Mouse (Mus musculus) c-Kit-positive CD71-positive TER-119-negative erythroid progenitor cells, embryonic 14.5 days (primary cell): Measurements from ENCODE around the gene Dnajb6.
"Not testable (repeated sequence)": the region's sequence is repeated elsewhere in the genome, so short reads cannot be mapped to it uniquely, and the experiment has no call there.

ENCODE experiments used
- DNase-seq: peaks from one replicate; pipeline ENCODE4 v3.0.0-alpha.2; 2013; ENCODE audit warnings: low read depth

Gene Dnajb6

DNA sequence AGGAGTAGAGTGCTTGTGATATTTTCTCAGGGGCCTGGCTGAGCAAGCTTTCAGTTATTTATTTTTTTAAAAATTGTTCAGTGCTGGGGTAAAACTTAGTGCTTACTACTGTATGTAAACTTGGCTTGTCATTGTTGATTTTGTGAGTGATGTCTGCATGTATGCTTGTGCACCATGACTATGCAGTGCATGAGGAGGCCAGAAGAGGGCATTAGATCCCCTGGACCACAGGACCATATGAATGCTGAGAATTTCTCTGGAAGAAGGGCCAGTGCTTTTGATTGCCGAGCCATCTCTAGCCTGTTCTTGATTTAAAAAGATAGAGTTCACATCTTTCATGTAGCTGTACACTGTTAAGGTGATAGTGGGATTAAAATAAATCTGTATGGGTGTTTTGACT, 35.4 kb downstream of the Dnajb6 start:
- peak; percentile 9 for DNase-seq

DNA sequence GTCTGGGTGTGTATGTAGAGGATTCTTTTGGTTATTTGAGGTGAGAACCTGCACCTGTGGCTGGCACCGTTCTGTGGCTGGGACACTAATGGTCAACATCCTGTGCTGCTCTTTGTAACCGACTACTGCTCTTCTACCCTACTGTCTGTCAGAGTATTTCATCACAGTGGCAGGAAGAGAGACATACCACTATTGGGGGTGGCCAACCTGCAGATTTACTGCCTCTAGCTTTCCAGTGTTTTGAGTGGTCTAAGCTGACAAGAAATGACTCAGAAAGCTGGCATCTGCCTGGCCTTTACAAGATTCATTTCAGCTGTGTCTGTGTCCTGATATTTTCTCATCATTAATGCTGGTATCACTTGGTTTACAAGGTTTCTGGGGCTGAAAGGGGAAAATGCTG, 36.5 kb downstream of the Dnajb6 start:
- no peak for DNase-seq

DNA sequence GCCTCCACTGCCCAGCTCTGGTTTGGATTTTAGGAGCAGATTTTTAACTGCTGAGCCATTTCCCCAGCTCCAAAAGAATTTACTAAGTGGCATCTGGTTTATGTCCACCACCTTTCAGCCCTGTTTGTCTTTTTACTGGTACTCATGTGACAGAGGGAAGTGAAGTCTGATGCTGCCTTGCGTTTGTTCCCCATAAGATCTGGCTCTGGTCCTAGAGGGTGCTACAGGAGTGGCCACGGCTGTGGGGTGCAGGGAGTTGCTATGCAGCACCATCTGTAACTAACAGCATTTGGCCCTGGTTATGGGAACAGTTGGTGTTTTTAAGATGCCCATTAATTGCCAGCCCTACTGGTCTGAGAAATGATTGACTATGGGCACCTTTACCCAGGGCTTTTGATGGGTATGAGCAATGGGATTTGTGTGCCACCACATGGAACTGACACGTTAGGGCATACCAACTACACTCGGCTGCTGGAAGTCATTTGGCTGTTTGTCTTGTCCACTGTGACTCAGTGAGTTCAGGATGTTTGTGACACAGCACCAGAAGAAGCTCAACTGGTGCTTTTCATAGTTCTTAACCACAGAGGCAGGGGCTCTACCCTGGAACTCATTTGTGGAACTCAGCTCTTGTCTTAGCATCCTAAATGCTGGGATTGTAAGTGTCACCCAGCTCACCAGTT, 37.3 kb downstream of the Dnajb6 start:
- DNase-seq, result no peak

DNA sequence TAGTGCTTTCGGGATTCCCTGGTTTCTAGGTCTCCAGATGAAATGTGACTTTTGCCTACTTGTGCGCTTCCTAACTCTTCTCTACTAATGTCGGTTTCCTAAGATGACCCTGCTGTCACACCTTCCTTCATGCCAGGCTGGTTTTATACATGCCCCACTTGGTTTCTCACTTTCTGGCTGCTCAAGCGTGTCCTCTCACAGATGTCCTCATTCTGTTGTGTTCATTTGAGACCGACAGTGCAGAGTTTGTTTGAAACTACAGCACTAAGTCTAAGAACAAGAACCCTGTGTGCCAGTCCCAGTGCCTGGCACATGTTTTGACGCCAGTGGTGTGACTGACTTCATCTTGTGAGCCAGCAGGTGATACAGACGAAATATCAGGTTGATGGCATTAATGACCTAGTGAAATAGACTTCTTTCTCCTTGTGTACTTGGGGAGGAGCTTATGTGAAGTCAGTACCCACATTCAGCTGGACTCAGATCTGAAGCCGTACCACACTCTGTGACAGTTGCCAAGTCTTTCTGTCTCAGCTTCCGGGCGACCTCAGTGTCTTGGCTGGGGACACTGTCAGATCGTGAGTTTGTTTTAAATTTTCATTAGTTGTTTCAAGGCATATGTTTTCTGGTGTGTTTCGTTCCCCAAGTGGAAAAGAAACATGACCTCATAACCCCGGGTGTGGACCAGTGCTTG, 38.1 kb downstream of the Dnajb6 start:
- no peak for DNase-seq

DNA sequence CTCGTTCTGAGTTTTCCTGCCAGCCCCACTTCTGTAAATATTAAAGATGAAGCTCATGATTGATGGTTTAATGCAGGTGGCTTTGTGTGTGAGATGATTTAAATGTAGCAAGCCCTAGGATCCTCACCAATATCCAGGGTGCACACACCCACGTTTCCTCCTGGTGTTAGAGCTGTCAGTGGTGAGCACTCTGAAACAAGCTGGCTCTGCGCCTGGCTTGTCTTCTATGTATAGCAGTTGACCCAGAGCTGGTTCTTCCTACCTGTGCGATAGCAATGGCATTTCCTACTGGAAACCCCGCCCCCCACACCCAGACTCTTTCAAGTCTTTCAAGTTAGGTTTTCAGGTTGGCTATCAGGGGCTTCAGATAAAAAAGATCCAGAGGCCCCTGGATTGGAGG, 39.9 kb downstream of the Dnajb6 start:
- DNase-seq, result no peak

DNA sequence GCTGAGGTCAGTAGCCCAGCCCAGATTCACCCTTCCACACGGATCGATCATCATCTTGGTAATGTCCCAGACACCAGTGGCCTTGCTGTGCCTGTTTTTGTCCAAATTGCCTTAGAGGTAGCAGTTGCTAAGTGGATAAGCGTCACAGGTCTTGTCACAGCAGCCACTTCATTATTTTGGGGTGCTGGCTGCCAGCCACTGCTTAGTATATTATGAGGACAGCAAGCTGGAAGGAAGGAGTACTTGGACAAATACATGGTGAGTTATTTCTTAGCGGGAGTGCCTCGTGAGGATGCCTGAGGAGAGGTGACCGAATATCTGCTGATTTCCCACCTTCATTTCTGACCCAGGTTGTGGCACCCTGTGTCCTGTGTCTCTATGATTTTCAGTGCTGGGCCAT, 42.5 kb downstream of the Dnajb6 start:
- DNase-seq, result no peak

DNA sequence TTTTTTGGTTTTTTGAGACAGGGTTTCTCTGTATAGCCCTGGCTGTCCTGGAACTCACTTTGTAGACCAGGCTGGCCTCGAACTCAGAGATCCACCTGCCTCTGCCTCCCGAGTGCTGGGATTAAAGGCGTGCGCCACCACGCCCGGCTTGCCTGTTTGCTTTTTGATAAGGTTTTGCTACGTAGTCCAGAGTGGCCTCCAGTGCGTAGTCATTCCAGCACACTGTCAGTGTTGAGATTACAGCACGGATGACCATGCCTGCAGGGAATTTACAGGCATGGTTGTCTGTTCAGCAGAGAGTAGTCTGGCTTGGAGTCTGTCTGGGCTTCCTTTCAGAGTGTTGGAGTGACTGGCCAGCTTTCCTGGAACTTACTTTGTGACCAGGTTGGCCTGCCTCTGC, 44.2 kb downstream of the Dnajb6 start:
- DNase-seq, result not testable (repeated sequence)

DNA sequence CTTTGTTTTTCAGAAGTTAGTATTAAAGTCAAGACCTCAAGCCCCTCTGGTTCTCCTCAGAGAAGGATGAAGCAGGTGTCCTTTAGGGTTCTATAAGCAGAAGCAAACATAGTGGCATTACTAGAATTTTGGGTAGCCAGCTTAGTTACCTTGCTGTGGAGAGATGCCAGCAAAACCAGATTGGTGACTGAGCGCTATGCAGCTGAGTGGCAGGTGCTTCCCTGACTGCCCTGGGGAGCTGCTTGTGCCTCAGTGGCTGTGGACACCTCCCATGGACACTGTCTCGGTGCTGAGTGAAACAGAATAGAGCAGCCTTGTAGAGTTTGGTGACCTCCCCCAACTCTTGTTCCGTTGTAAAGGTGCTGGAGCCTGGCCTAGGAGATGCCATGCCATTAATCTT, 46.8 kb downstream of the Dnajb6 start:
- no peak for DNase-seq

DNA sequence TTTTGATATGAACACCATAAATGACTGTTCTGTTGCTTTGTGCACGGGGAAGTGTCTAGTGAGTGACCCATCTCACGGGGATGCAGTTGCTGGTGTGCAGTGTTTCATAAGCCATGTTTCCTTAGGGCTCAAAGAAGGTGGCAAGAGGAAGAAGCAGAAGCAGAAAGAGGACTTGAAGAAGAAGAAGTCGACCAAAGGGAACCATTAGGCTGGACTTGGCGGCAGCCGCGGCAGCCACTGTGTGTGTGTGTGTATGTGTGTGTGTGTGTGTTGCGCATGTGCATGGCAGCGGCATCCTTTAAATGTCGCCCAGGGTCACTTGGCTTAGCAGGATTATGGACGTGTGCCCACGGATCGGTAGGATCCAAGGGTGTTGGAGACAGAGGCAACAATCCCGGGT, 49.4 kb downstream of the Dnajb6 start:
- DNase-seq, result not testable (repeated sequence)

DNA sequence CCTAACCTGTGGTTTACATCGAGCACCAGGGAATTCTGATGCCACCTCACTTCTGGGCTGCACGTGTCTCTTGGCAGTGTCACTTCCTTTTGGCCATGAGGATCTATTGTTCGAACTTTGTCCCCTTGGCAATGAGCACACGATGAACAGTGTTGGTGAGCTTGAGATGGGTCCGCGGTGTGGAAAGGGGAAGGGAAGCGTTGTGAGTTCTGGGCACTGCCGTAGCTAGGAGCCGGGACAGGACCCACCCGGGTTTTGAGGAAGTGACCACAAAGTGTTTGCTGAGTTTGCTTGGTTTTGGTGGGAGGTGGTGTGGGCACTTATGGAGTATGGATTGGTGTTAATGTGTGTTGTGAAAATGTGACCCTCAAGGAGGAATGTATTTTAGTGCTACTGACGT, 50.5 kb downstream of the Dnajb6 start:
- not testable (repeated sequence) for DNase-seq

DNA sequence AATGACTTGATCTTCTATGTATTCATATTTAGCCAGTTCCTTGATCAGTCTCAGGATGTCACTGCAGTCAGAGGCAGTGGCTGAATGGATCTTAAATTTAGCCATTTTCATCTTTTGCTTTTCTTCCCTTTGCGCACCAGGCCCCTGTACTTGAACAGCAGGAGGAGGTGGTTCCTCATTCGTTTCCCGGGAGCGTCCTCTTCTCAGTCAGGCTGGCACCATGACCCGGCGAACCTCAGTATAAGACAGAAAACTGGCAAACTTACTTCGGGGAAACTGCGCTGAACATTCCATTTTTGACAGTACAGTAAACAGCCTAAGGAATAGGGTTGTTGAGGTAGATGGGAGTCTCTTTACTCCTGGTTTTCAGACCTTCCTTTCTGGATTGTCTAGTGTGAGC, 59.4 kb downstream of the Dnajb6 start:
- DNase-seq, result not testable (repeated sequence)

DNA sequence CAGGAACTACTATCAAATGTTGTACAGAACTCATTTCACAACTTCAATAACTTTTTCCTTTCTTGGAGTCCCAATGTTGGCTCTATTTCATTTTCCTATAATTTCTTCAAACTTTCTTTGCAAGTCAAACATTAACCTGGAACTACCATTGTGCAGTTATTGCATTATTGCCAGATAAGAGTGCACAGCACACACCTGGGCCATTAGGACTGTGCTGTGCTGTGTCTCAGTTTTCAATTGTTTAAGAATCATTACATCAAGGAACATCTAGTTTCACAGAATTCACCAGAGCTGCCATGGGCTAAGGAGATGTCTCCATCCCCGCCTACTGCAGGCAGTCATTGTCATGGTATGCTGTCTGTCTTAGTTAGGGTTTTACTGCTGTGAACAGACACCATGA, 73.5 kb downstream of the Dnajb6 start:
- DNase-seq, result no peak

DNA sequence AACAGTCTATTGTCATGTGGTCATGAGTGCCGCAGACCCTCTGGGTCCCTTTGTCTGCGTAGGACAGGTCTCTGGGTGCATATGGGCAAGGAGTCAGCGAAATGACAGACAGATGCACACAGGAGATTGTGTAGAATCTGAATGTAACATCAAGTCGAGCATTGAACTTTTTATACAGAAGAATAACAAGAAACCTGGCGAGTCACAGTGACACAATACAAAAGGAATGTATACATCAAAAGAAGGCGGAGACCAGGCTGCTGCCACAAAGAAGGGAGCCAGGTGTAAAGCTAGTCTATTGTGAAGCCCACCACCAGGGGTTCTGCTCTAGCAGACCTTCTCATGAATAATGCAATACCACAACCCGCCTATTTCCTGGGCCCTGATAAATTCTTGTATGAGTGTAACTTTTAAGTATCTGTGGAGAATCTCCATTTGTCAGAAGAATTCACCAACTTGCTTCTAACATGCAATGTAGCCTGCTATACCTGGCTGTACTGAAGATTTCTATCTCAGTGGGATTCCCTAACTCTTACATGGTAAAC, 76.0 kb downstream of the Dnajb6 start:
- not testable (repeated sequence) for DNase-seq

DNA sequence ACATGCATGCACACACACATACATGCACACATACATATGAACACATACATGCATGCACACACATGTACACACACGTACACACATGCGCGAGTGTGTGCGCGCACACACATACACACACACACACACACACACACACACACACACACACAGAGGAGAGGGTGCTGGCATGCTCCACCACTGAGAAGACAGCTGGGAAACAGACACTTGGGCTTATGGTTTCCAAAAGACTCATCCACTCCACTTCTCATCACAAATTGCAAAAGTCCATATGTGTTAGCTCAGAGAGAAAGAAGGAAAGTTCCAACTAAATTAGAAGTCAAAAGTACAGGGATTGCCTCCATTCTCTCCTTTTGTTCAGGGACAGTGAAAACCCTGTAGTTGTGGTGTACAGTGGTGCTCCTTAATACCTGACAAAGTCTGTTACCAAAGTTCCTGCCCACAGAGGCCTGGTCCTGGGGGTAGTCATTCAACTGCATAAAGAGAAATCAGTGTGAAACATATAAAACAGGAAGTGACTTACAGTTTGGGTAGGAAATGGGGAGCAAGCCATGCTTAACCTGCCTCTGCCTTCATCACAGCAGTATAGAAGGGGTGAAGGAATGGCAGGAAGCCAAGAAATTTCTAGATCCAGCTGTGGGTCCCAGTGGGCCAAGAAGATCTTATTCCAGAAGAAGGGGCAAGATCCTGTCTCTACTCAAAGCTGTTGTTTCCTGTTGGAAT, 81.2 kb downstream of the Dnajb6 start:
- DNase-seq, result no peak

DNA sequence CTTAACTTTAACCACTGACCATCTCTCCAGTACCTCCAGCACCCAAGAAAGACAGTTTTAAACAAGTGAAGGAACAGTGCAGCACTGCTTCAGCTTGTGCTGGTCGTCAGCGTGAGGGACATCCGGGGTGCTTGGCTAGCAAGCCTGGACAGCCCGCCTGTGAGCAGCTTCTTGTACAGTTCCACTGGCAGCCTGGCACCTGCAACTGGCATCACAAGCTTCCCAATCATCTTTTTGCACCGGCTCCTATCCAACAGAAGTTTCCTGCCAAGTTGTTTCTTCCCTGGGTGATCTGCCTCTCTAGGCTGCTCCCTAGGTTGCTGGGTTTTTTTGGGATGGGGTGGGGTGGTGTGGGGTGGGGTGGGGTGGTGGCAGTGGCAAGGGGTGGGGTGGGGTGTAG, 81.9 kb downstream of the Dnajb6 start:
- DNase-seq, result no peak

DNA sequence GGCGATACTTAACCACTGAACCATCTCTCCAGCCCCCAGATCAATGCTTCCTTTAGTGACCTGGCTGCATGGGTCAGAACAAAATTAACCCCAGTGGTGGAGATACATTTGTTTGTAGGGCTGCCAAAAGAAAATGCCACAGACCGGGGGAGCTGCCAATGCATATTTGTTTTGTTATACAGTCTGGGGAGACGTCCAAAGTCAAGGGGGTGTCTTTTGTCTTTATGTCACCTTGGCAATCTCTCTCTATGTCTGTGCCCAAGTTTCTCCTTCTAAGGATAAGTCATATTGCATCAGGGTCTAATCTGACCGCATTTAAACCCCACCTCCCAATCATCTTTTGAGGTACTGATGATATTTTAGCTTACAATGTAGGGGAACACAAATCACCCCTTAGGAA, 82.8 kb downstream of the Dnajb6 start:
- no peak for DNase-seq

DNA sequence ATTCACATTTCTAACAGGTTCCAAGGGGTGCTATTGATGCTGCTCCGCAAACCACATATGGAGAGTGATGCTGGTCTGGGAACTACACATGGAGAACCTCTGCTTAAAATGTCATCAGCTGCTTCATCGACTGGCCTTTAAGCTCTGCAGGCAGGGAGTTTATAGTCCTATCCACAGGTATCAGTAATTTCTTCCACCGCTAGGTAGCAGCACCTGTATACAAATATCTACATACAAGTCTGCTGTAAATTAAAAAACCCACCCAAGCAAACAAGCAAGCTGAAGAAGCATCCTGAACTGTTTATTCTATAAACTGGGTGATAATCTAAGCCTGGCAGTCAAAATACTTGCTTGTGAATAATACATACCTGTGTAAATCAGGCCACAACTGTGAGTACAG, 89.3 kb downstream of the Dnajb6 start:
- peak; percentile 14 for DNase-seq

DNA sequence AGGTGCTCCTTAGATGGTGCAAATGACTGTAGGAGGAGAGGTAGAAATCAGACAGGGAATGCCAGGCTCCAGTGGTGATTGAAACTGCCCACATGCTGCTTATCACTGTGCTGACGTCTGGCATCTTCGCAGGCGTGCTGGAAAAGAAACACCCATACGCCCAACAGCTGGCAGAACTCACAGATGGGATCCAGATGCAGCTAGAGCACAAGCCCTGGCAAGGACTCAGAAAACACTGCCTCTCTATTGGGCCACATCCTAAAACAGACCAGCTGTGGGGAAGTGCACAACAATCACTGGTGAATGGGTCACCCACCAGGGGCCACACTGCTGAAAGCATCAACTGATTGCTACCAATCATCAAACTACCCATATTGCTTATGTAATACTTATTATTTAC, 91.3 kb downstream of the Dnajb6 start:
- no peak for DNase-seq

DNA sequence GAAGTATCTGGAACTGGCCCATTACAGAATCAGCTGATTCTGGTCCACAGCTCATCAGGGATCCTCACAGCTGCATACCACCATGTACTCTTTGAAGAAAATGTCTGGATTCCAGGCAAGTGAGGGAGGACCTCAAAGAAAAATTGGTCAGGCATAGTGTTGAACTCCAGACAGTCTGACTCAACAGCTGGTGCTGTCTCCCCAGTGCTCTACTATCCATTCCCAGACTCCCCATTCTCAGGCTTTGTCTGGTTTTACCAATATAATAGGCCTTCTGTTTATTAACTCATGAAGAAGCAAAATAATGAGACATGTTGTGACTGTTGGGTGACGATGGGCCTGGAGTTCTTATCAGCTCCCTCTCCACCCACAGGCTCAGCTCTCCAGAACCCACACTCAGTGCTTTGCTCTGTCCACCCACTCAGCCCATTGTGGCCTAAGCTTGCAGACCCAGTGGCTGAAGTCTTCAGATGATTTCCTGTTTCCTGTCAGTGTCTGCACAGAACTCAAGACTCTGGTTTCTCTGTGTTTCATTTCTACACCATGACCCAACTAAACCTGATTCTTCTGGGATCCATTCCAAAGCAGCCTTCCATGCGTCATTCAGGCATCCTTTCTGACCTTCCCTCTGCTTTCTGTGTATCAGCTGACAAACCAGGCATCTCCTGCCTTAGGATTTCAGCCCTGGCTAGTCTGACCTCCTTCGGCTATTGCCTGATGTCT, 107.1 kb downstream of the Dnajb6 start:
- no peak for DNase-seq

DNA sequence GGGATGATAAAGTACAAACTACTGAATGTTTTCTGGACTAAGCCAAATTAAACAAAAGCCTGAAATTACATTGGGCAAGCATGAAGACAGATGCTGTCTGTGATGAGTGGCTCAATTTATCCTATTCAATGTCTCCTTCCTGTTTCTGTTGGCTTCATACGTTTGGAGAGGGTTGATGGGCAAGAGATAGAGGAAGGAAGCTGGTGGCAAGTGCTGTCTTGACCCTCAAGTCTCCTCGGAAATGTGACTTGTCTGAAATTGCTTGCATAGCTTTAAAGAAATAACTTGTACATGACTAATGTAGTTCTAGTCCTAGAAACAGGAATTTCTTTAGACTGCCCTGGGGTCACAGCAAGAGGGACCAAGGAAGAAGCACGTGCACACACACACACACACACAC, 109.5 kb downstream of the Dnajb6 start:
- DNase-seq, result no peak

DNA sequence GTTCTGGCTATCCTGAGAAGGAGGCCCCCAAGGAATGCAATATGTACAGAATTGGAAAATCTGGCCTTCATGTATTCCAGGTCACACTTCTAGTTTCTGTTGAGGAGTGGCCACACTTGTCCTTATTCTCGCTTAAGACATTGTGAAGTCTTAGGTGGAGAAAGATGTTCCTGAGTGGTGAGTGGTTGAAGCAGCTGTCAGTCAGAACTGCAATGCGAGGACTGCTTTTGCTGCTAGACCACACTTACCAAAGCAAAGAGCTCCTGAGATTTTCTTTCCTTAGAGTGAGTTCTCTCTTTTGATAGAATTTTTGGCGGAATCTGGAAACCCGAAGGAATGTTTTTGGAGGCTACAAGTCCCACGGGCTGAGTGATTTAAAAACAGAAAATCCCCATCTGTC, 112.0 kb downstream of the Dnajb6 start:
- no peak for DNase-seq

DNA sequence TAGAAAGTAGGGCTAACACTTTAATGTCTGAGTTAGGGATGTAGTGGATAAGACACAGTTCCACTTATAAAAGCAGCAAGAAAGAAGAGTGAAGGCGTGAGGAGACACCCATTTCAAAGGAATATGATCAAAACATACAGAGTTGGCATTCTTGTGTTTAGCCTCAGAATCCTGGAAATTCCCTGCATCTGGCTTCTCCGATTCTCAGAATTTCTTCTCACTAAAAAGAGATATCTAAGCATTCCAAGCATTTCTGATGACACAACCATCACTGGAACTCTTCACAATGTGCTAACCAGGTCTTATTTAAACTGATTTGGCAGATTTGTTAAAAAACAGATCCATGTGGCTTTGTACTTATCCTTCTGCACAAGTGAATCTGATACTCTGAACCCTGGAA, 112.6 kb downstream of the Dnajb6 start:
- no peak for DNase-seq
